Mouse (Mus musculus) c-Kit-positive CD71-positive TER-119-negative erythroid progenitor cells, embryonic 14.5 days (primary cell): ENCODE measurements at regions not wholly inside any gene's neighbourhood (a gene's known extent, or its start where the extent isn't known, plus 50 kb on each side); places are given as distances from the start of the nearest gene placed in this dataset.
"Not testable (repeated sequence)": the region's sequence is repeated elsewhere in the genome, so short reads cannot be mapped to it uniquely, and the experiment has no call there.

ENCODE experiments used
- DNase-seq: peaks from one replicate; pipeline ENCODE4 v3.0.0-alpha.2; 2013; ENCODE audit warnings: low read depth

GRCm38 (mm10) chr13:52105989-52106642 lies 259.6 kb downstream of the Gadd45g start:
- no peak for DNase-seq

- no peak for DNase-seq
Observed at GRCm38 (mm10) chr13:52108349-52108921, 262.0 kb downstream of the Gadd45g start.

DNA sequence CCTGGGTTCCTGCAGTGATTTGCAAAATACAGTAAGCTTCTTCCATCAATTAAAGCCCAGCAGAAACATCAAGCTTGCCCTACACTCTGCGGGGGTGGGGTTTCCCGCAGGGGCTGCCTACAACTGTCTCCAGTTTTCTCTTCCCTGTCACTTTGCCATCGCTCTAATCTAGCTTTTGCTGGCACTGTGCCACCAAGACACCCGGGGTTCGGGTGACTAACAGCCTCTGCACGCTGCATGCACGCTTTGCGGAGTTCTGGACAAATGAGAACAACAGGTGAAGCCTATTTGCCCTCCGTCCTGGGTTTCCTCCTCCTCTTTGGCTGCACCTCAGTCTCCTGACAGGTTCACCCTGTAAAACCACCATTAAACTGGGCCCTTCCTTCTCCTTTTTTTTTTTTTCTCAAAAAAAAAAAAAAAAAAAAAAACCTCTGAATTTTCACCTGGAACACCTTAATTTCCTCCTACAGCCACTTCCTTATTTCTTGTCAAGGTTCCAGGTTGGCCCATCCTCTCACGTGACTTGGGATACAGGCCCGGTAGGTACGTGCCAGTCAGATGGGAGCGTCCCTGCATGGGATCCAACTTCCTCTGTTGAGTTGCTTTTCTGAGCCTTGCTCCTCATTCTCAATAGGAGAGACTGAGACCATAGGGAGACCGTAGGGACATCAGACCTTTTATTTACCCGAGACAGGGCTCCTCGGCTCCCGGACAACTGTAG lies 262.7 kb downstream of the Gadd45g start:
- no peak for DNase-seq

DNA sequence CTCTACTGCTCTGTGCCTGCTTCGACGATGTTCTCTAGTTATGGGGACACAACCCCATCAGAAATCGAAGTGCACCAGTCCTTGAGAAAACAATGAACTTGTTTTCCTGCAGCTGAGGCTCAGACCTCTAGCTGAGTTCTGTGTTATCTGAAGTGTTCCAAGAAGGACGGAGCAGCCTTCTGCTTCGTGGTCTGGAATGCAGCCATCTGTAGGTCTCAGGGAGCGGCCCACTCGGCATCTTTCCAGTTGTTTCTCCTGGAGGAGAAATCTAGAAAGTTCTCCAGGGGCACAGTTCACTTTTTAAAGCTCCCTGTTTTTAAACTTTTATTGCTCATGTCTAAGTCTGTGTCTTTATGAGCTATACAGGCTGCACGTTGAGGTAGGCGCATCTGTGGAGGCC lies 264.3 kb downstream of the Gadd45g start:
- DNase-seq = no peak

- DNase-seq = no peak
Observed at GRCm38 (mm10) chr13:52113549-52113948, 267.1 kb downstream of the Gadd45g start.

DNA sequence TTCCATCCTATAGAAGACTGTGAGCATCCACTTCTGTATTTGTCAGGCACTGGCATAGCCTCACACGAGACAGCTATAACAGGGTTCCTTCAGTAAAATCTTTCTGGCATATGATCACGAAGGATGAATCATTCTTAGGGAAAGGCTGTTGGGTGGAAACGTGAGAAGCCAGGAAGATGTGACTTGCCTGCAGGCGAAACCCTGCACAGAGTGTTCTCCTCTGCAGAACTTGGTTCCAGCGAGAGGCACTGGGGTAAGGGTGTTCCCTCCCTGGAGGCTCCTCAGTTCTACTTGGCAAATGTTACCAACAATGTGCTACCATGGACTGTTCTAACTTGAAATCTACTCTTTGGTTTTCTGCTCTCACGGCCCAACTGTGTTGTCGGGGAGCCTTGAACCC lies 268.0 kb downstream of the Gadd45g start:
- DNase-seq = no peak

DNA sequence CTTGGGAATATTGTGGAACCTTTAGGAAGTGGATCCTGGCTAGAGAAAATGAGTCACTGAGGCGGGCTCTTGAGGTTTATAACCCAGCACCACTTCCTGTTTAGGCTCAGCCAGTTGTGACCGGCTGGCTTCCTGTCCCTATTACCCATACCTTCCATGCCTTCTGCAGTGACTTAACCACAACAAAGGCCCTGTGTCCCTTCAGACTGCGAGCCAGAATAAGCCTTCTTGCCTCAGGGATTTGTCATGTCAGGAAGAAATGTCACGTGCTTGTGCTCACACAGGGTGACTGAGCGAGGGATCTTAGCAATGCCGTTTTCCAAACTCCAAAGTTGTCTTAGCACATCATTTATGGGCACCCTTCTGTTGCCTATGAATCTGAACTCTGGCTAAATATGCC lies 268.5 kb downstream of the Gadd45g start:
- DNase-seq = no peak

GRCm38 (mm10) chr13:52116241-52116640 lies 269.8 kb downstream of the Gadd45g start:
- no peak for DNase-seq

- no peak for DNase-seq
Observed at GRCm38 (mm10) chr13:52116756-52117155, 270.3 kb downstream of the Gadd45g start.

DNA sequence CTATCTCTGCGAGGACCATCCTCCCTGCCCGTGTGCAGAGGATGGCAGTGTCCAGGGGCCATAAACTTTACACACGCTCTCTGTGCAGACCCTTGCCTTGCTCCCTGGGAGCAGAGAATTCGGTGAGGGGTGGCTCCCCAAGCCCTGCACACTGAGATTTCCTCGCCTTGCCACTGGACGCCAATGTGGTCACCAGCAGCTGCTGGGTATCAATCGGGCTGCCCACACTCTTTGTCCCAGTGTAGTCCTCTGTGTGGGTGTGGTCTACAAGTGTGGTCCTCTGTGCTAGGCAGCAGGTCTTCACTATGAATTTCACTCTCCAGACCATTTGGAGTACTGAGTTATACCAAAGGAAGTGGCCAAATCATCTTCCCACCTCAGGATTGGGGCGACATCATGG lies 274.3 kb downstream of the Gadd45g start:
- DNase-seq = no peak

DNA sequence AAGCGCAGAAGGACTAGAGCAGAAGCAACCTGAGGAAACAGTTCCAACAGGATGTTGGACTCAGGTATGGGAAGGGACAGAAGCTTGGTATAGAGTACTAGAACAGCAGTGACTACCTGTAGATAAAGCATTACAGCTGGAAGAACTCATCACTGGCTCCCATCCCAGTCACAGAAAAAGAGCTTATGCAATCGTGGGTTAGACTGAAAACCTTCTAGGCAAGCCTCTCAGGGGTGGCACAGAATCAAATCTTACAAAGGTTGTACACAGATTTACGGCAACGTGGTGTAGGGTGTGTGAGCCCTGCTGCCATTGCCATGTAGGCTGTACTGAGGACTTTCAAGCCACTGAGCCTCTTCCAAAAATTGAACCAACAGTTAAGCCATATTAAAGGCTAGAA lies 278.6 kb downstream of the Gadd45g start:
- DNase-seq = no peak

GRCm38 (mm10) chr13:52127751-52128150 lies 281.3 kb downstream of the Gadd45g start:
- no peak for DNase-seq

DNA sequence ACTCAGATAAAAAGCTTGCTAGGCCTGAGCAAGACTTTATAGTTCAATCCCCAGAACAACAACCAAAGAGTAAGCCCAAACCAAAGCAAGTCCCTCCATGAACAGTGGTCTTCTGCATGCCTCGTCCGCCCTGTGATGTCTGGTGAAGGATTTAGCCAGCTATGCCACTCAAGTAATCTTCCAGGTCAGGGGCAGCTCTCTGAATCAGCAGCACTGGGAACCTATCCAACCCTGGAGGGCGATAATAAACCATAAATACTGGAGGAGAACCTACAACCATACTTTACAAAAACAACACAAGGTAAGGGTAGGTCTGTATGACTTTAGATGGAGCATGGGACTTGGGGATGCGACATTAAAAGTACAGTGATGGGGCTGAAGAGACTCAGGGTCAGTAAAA lies 283.0 kb downstream of the Gadd45g start:
- no peak for DNase-seq

DNA sequence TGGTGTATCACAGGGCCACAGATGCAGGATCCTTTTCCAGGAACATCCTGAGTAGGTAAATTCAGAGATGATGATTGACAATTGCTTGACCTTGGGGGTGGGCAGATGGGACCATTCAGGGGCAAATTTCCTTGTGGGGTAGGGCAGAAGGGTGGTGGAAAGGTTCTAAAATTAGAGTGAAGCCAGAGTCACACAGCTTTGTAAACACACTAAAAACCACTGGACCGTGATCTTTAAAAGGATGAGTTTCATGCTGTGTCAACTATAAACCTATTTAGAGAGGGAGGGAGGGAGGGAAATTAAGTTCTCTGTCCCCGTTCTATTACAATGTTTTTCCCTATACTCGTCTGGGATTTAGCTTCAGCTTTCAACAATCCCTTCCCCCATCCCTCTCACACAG lies 286.7 kb downstream of the Gadd45g start:
- DNase-seq = no peak

- no peak for DNase-seq
Observed at GRCm38 (mm10) chr13:52138331-52138945, 292.0 kb downstream of the Gadd45g start.

GRCm38 (mm10) chr13:52139140-52139809 lies 292.8 kb downstream of the Gadd45g start:
- DNase-seq = no peak

- no peak for DNase-seq
Observed at GRCm38 (mm10) chr13:52140221-52140620, 293.7 kb downstream of the Gadd45g start.

DNA sequence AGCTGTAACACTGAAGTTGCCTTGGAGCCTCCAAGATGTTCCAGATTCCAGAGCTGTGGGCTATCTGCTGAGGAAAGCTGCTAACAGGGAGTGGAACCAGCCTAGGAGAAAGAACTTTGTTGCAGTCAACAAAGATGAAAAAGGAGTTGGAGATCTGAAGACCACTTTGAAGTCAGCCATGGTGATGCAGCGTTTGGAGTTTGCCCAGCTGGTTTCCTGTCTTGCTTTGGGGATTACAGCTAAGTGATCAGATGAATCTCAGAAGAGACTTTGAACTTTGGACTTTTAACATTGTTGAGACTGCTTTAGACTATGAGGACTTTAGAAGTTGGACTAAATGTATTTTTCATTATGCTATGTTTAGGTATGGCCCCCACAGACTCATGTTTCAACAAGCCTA lies 297.6 kb downstream of the Gadd45g start:
- DNase-seq = not testable (repeated sequence)

DNA sequence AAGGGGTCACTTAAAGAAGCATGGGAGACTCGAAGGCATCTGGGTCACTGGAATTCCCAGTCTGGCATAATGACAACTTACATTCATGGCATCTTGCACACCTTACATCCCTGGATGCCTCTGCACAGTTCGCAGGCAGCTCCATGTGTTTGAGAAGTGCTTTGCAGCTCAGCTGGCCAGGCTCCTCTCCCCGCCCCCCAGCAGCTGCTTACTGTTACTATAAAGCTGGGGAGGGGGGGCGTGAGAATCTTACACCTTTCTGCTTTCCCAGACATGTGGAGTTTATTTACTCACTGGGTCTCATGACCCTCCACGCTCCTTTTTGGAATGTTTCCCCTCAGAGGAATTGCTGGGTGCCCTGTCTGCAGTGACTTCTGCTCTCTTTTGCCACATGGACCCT lies 299.4 kb downstream of the Gadd45g start:
- no peak for DNase-seq

- DNase-seq = no peak
Observed at GRCm38 (mm10) chr13:52150281-52150680, 303.8 kb downstream of the Gadd45g start.

DNA sequence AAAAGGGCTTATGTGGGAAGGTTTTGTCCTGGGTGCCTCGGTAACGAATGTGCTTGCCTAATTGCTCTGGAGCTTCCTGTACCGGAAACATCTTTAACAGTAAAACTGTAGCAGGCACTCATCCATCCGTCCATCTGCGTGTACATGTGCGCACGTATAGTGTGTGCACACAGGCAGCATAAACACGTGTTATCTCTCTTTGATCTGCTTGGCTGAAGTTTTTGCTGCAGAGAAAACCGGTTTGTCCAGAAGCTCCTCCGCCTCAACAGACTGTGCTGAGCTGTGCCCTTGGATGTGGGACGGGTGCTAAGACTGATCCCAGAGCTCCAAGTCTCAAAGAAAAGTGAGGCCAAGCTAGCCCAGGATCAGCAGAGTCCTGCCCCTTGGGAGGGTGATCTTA lies 305.3 kb downstream of the Gadd45g start:
- no peak for DNase-seq

DNA sequence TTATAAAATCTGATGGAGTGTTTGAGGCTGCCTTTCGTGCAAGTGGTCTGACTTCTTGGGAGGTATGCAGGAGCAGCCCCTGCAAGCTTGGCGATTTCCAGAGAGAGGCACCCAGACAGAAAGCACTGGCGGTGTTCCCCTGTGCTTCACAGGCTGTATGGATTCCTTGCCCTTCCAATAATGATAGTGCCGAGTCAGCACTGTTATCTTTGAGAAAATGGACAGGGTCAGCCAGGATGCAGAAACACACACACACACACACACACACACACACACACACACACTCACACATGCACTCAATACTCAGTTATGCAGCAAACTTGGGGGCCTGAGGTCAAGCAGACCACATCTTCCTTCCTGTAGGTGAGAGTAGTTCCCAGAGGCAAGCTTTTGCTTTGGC lies 305.7 kb downstream of the Gadd45g start:
- DNase-seq = no peak

- no peak for DNase-seq
Observed at GRCm38 (mm10) chr13:52153030-52153429, 306.6 kb downstream of the Gadd45g start.
